Mouse (Mus musculus) layer of hippocampus, postnatal 36 days (tissue): ENCODE results near the gene Tdpoz1. TPM values are rescaled to one million over a fixed set of nuclear protein-coding genes. Genes with fewer than 3 reads are reported as not detected.
"Not testable (repeated sequence)": the region's sequence is repeated elsewhere in the genome, so short reads cannot be mapped to it uniquely, and the experiment has no call there.

Experiments
- DNase-seq, 2 experiments: peaks; one replicate each; pipeline ENCODE4 v3.0.0; 2022
- total RNA-seq, 2 experiments: library from RNA; stranded (reverse); gene quantifications; 2 replicates each; pipeline ENCODE4 v1.2.3; 2021

Tdpoz1 gene
- total RNA-seq = not detected

DNA sequence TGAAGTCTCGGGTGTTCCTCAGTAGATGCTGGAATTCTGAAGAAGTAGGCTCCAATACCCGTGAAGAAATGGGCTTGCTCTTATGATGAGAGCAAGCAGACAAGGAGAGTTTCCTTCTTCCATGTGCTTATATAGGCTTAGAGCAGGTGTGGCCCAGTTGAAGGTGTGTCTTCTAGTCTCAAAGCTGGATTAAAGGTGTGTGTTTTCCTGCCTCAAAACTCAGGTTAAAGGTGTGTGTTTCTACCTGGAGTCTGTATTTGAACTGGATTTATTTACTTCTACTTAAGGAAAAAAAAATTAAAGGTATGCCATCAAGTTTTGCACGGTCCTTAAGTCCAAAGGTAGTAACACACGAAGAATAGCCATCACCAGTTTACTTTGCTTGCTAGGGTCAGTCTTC, at the start of gene Tdpoz1:
Gene Tdpoz1 (minus strand): TSS at position 101 of the 400 bp plus-strand sequence.
- DNase-seq = not testable (repeated sequence)

DNA sequence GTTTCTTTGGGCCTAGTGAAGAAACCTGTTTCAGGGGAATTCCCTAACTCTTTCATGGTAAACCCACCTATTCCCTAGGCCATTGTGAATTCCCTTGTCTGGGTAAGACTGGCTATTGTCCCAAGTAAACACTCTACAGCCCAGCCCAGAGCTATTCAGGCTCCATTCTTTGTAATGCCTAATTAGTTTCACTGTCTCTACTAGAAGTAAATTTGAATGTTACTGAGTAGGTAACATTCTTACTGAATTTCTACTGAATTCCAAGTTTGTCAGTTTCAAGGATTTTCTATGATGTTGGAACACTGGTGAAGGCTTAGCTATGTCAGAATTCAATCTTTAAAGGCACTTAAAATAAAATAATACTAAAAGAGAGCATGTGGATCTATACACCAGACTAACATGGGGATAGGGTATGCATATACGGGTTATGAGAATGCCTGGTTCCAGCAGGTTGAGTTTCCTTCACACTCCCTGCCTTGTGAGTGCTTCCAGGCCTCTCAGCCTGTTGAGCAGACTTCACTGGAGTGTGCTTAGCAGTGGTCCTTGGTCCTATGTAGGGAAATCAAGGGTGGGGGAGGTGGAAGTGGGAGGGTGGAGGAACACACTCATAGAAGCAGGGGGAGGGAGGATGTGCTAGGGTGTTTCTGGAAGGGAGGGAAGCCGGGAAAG, 33.0 kb upstream of the Tdpoz1 start:
- not testable (repeated sequence) for DNase-seq

DNA sequence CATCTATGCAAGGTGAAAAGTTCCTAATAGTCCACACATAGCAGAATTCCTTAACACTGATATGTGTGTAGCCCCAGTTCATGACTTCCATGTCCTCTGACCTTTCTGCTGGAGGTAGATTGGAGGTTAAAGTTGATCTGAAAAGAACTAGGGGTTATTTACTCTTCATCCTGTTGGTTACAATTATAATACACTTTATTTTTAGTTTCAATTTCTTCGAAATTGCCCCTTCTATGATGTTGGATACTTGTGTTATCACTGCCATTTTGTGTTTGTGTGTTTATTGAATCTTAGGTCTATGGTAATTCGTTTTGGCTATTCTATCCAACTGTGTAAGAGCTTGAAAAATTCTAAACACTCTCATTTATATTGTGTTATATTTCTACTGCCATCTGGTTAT, 16.9 kb upstream of the Tdpoz1 start, which contains the start of gene Gm37596:
Gene Gm37596 (minus strand): TSS at position 101 of the 400 bp plus-strand sequence.
- not testable (repeated sequence) for DNase-seq

- not testable (repeated sequence) for DNase-seq
Measured at GRCm38 (mm10) chr3:93670805-93671503, 5.2 kb downstream of the Tdpoz1 start.

DNA sequence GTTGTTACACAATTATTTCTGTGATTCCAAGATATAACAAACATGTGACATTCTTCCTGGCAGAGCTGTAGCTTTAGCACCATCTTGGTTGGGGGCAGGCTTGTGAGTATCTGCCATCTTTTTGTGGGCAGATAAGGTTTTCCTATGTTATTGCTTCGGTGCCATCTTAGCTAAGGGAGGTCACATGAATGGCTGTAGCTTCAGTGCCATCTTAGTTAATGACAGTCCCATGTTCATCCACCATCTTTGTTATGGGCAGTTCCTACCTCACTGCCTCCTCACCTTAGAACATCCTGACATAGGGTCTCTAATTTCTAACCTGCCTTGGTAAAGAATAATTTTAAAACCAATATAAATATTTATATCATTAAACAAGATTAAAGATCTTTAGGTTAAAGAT, 21.9 kb downstream of the Tdpoz1 start:
- DNase-seq = no peak

DNA sequence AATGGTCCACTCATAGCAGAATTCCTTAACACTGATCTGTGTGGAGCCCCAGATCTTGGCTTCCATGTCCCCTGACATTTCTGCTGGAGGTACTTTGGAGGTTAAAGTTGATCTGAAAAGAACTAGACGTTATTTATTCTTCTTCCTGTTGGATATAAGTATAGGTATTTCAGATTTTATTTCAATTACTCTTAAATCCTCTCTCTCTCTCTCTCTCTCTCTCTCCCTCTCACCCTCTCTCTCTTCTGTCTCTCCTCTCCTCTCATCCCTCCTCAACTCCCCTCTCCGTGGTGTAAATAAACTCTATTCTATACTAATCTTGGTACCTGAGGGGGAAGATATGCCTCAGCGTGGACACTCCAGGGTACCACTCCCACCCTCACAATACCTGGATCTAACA, 23.5 kb downstream of the Tdpoz1 start, which contains the start of gene Tdpoz2:
Gene Tdpoz2 (minus strand): TSS at position 101 of the 400 bp plus-strand sequence.
- DNase-seq = no peak

GRCm38 (mm10) chr3:93630917-93631714, 45.0 kb downstream of the Tdpoz1 start:
- DNase-seq = not testable (repeated sequence)

Other genes starting within 250 kb of the Tdpoz1 start
- 1 to 10 TPM in 1 of 2 experiments, under 1 TPM in 1; 0.91 to 1.1 TPM for gene Tchh, start 234.0 kb downstream of the Tdpoz1 start, total RNA-seq
- not detected for gene Tchhl1, start 207.6 kb downstream of the Tdpoz1 start, total RNA-seq
- gene S100a11, start 155.8 kb downstream of the Tdpoz1 start, total RNA-seq = 1 to 10 TPM; 3.8 to 8.2 TPM
- 10 to 100 TPM; 16.7 to 20.6 TPM for gene S100a10, start 121.2 kb downstream of the Tdpoz1 start, total RNA-seq
- not detected for gene Tdpoz2, start 23.6 kb downstream of the Tdpoz1 start, total RNA-seq
- gene Gm37596, start 16.8 kb upstream of the Tdpoz1 start, total RNA-seq = not detected
- not detected for gene Gm5773, start 96.7 kb upstream of the Tdpoz1 start, total RNA-seq
- not detected for gene Tdpoz4, start 120.1 kb upstream of the Tdpoz1 start, total RNA-seq
- not detected for gene Tdpoz3, start 149.7 kb upstream of the Tdpoz1 start, total RNA-seq